Mouse (Mus musculus) activated CD4-positive, CD25-positive, alpha-beta regulatory T cell (primary cell): ENCODE data around the gene Pck1. TPM values are rescaled to one million over a fixed set of nuclear protein-coding genes. Genes with fewer than 3 reads are reported as not detected.

ENCODE experiments used
- polyA plus RNA-seq, 2 experiments: library from polyadenylated mRNA; unstranded; fragments of 100-300 nt; shearing (Covaris generic); gene quantifications; one replicate each; pipeline ENCODE4 v1.2.1; 2017

The Pck1 gene
- polyA plus RNA-seq, result 1 to 10 TPM in 1 of 2 experiments, not detected in 1; 1.4 TPM

GRCm38 (mm10) chr2:173152436-173153151 lies at the start of gene Pck1:
Gene Pck1 (plus strand): TSS chr2:173153048.

GRCm38 (mm10) chr2:173119023-173119944 lies 33.6 kb upstream of the Pck1 start, which contains the start of gene Ctcfl:
Gene Ctcfl (minus strand): TSS chr2:173119525.

Other genes with a start within 250 kb of the Pck1 start
- 10 to 100 TPM; 13.3 to 54.0 TPM for gene Bmp7, start 212.7 kb upstream of the Pck1 start, polyA plus RNA-seq
- gene Spo11, start 175.3 kb upstream of the Pck1 start, polyA plus RNA-seq, result 10 to 100 TPM in 1 of 2 experiments, 1 to 10 TPM in 1; 4.3 to 13.1 TPM
- gene Rae1, start 152.9 kb upstream of the Pck1 start, polyA plus RNA-seq, result 100 to 1,000 TPM; 119 to 138 TPM
- 10 to 100 TPM; 64.5 to 80.3 TPM for gene Rbm38, start 132.6 kb upstream of the Pck1 start, polyA plus RNA-seq
- under 1 TPM in 1 of 2 experiments, not detected in 1; 0.37 TPM for gene Ctcfl, start 33.5 kb upstream of the Pck1 start, polyA plus RNA-seq
- gene Zbp1, start 65.9 kb downstream of the Pck1 start, polyA plus RNA-seq, result 100 to 1,000 TPM; 321 to 328 TPM
- gene Pmepa1, start 123.5 kb downstream of the Pck1 start, polyA plus RNA-seq, result 10 to 100 TPM; 71.7 to 71.8 TPM